Mouse (Mus musculus) liver, embryonic 14.5 days (tissue): ENCODE results near the gene B3gnt5. TPM values are rescaled to one million over a fixed set of nuclear protein-coding genes. Genes with fewer than 3 reads are reported as not detected.
"Not testable (repeated sequence)": the region's sequence is repeated elsewhere in the genome, so short reads cannot be mapped to it uniquely, and the experiment has no call there.

Experiments
- ATAC-seq: fragments of 200-750 bp; cut with Nextera tagmentation; 2 replicates; pipeline ENCODE4 v1.8.0; 2017; ENCODE audit warnings: moderate number of reproducible peaks, mild to moderate bottlenecking, moderate library complexity; ENCODE audit not compliant: insufficient read depth
- DNase-seq, 3 experiments: peaks; one replicate each; pipeline ENCODE4 v3.0.0-alpha.2; 2012 to 2013; ENCODE audit warnings: low read depth in 3 of 3, low spot score in 3 of 3
- H3K27ac ChIP-seq: fragments of 300-500 bp; sonication (generic); 2 replicates; pipeline ENCODE4 v1.5.1; 2014; ENCODE audit warnings: moderate library complexity, mild to moderate bottlenecking, control low read depth, inconsistent platforms
- H3K27me3 ChIP-seq: fragments of 300-500 bp; sonication (generic); 2 replicates; pipeline ENCODE4 v1.6.1; 2014; ENCODE audit warnings: mild to moderate bottlenecking, low read length, moderate library complexity; ENCODE audit not compliant: control insufficient read depth, insufficient read depth
- H3K36me3 ChIP-seq: fragments of 300-500 bp; sonication (generic); replicated peaks from 2 replicates; pipeline ENCODE4 v1.6.1; 2014; ENCODE audit warnings: low read depth; ENCODE audit not compliant: control insufficient read depth, insufficient read depth
- H3K4me1 ChIP-seq, 2 experiments: fragments of 200-500 bp in 1 of 2; fragments of 300-500 bp in 1 of 2; sonication (generic) in 1 of 2; replicated peaks; 2 replicates each; pipeline ENCODE4 v1.6.1; 2012 to 2014; ENCODE audit warnings: antibody characterized with exemption in 1 of 2, inconsistent platforms in 1 of 2, low read length in 1 of 2; ENCODE audit not compliant: control insufficient read depth in 2 of 2, insufficient read depth in 2 of 2
- H3K4me2 ChIP-seq: fragments of 300-500 bp; sonication (generic); 2 replicates; pipeline ENCODE4 v1.6.1; 2014; ENCODE audit warnings: low read depth, mild to moderate bottlenecking, control low read depth, moderate library complexity
- H3K4me3 ChIP-seq, 2 experiments: fragments of 200-500 bp in 1 of 2; fragments of 300-500 bp in 1 of 2; sonication (generic) in 1 of 2; 2 replicates each; pipeline ENCODE4 v1.5.1; 2012 to 2014; ENCODE audit warnings: low read depth in 2 of 2, low read length in 2 of 2, mild to moderate bottlenecking in 2 of 2, control low read depth in 1 of 2, inconsistent platforms in 1 of 2, moderate library complexity in 1 of 2; ENCODE audit not compliant: insufficient read depth in 1 of 2
- H3K9ac ChIP-seq: fragments of 300-500 bp; sonication (generic); replicated peaks from 2 replicates; pipeline ENCODE4 v1.6.1; 2014; ENCODE audit warnings: mild to moderate bottlenecking, control low read depth, moderate library complexity
- H3K9me3 ChIP-seq: fragments of 300-500 bp; sonication (generic); 2 replicates; pipeline ENCODE4 v1.6.1; 2016; ENCODE audit warnings: low read length, mixed read lengths; ENCODE audit not compliant: control insufficient read depth
- CTCF ChIP-seq: IDR thresholded peaks from 2 replicates; pipeline ENCODE4 v1.5.1; 2016; ENCODE audit warnings: antibody characterized with exemption, low read depth, control low read depth
- EP300 ChIP-seq: IDR thresholded peaks from 2 replicates; pipeline ENCODE4 v1.6.1; 2016; ENCODE audit warnings: antibody characterized with exemption, low read depth
- WGBS: fragments of 180-500 bp; shearing (Covaris S2); extraction: QIAGEN DNeasy Blood & Tissue Kit; methylation state at CpG from one replicate; pipeline ENCODE4 v1.1.7; 2014; ENCODE audit not compliant: insufficient replicate concordance; 5-methylcytosine and 5-hydroxymethylcytosine counted together
- polyA plus RNA-seq, 2 experiments: library from polyadenylated mRNA; depleted of rRNA in 1 of 2; stranded (reverse) in 1 of 2; unstranded in 1 of 2; fragments of >200 nt; fragmentation: Nextera tagmentation in 1 of 2; extraction: Ambion mirVana in 1 of 2; gene quantifications; 2 replicates each; pipeline versions ENCODE4 v1.2.1 to v1.2.3; 2012 to 2014

B3gnt5 gene
- polyA plus RNA-seq (2012; rRNA removed) (0.05 and 0.08 TPM in 2 replicates), polyA plus RNA-seq (2014; fragmentation: Nextera tagmentation; extraction: Ambion mirVana) (0.13 and 0.24 TPM in 2 replicates)

DNA sequence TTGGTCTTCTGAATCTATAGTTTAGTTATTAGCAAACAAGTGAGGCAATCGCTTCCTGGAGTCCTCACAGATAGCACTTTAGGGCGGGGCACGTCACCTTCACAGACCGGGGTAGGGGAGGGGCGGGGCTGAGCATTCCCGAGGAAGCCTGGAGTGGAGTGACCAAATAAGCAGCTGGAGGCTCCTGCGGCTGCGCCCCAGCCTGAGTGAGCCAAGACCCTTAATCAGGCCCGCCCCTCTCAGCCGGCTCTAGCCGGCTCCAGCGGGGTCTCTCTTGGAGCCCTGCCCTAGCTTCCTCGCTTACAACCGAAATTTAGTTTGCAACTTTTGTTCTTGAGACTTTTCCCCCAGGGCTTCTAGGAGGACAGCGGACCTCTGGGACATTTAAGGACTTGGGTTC lies at the start of gene B3gnt5:
B3gnt5 (plus strand) TSS at position 135 of the 400 bp plus-strand sequence.
- ATAC-seq: no peak
- Histone ChIP-seq H3K36me3 (no peaks in the 10 kb centered on the region), H3K4me2 (peak within 1 kb of the TSS; percentile 65), H3K27ac (no peak within 1 kb of the TSS), H3K4me3 (peak within 1 kb of the TSS; percentile 43 to 52), H3K9ac (no peak within 1 kb of the TSS), H3K27me3 (peaks cover 24% of the 10 kb centered on the region), H3K9me3 (no peaks in the 10 kb centered on the region), H3K4me1 (no peaks in the 10 kb centered on the region)
- TF ChIP-seq EP300 (no peak), CTCF (no peak)
- DNase-seq: peak in 1 of 3 experiments; percentile 1
- 0% methylated on average over 15 of the region's 15 CpGs for WGBS

DNA sequence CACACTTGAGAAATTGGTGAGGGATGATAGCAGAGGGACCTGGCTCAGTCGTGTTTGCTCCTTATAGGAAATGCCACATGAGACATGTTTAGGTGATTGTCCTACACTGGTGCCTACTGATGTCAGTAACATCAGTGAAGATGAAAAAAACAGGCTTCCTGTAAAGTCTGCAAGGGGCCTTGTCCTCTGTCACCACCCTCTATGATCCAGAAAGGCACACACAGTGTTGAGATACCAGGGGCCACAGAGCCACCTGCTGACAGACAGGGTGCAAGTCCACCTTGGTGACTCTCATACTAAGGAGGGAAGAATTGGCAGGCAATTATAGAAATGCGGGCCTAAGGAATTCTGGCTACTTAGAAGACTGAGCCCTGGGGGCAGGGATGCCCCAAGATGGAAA lies 39.0 kb upstream of the B3gnt5 start:
- H3K27me3 ChIP-seq: no peaks in the 10 kb centered on the region
- H3K4me3 ChIP-seq: no peak overlapping the region
- no peaks in the 10 kb centered on the region for H3K36me3 ChIP-seq
- H3K4me1 ChIP-seq: no peaks in the 10 kb centered on the region
- no peak overlapping the region for H3K27ac ChIP-seq
- ATAC-seq (no peak), DNase-seq (no peak)
- H3K9ac ChIP-seq: no peak overlapping the region
- TF ChIP-seq EP300 (no peak), CTCF (no peak)
- no peaks in the 10 kb centered on the region for H3K9me3 ChIP-seq
- 38% methylated on average over 2 of the region's 2 CpGs for WGBS
- H3K4me2 ChIP-seq: no peak overlapping the region

DNA sequence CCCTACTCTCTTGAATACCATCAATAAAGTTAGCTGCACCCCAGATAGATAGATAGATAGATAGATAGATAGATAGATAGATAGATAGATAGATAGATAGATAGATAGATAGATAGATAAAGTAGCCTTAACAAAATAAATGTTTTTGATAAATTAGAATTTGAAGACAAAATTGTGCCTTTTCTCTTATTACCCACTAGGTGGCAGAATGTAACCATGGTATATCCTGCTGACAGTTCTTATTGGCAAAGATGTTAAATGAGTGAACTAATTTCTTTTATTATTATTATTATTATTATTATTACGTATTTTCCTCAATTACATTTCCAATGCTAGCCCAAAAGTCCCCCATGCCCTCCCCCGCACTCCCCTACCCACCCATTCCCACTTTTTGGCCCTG lies 35.9 kb upstream of the B3gnt5 start:
- not testable (repeated sequence) for H3K36me3 ChIP-seq, ATAC-seq, H3K4me2 ChIP-seq, H3K27ac ChIP-seq, DNase-seq, H3K9ac ChIP-seq, H3K4me3 ChIP-seq, H3K27me3 ChIP-seq, H3K4me1 ChIP-seq, H3K9me3 ChIP-seq
- TF ChIP-seq CTCF: peak; percentile 22; the same call in 1 of the 2 replicates
- 38% methylated on average over 2 of the region's 2 CpGs for WGBS

DNA sequence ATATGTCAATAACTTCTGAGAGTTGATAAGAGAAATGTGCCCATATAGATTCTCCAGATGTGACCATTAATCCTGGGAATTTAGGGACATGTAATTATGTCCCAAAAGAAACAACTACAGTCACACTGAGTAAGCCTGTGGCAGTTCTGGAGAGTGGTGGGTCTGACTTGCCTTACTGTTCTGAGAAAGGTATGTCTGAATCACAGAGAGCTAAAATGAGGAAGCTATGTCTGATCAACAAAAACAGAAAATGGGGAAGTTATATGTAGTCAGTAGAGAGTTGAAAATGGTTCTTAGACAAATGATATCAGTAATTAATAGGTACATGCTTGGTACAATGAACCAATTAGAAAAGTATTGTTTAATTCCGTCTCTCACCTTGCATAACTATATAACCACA lies 27.1 kb upstream of the B3gnt5 start:
- Histone ChIP-seq H3K9me3 (no peaks in the 10 kb centered on the region), H3K4me3 (no peak overlapping the region), H3K36me3 (no peaks in the 10 kb centered on the region), H3K9ac (no peak overlapping the region), H3K4me1 (no peaks in the 10 kb centered on the region), H3K27ac (no peak overlapping the region), H3K27me3 (no peaks in the 10 kb centered on the region), H3K4me2 (no peak overlapping the region)
- 59% methylated on average over 1 of the region's 1 CpGs for WGBS
- DNase-seq: no peak
- TF ChIP-seq CTCF (no peak), EP300 (no peak)
- ATAC-seq: no peak

DNA sequence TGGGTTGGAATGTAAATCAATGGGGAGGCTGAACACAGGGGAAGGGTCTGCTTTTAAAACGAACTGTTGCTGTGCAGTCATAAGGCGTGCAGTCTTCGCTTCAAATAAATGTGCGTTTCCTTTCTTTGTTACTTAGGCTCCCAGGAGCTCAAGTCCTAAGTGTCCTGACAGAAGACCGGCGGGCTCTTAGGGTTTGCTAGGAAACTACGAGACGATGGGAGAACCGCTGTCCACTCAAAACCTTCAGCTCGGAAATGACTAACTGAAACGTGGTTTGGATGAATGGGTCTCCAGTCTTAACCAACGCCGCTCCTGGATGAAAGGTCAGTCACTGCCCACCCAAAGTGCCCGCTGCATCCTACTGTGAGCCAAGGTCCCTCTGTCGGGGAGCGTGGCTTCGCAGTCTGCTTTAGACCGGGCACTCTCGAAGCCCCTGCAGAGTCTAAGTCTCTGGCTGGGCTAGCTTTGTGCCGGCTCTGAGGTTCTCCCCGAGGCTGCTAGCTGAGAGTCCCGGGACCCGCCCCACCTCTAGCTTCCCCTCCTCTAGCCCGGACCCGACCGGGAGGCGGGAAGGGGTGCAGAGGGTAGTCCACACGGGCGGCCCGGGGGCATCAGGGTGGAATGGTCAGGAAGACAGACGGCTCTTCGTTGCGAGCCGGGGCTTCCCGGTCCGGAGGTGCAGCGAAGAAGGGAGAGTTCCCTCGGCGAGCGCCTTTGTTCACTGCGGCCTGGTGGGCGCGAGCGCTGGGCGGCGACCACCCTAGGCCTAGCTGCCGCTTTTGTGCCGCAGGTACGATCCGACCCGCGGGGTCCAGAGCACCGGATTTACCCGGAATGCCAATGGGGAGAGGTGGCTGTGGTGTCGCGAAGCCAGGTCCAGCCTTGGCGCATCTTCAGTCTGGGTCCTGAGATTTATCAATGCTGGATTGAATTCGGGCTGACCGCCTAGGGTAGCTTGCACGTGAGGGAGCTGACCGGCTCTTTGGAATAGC lies 793 bp downstream of the B3gnt5 start:
- 2% methylated on average over 60 of the region's 61 CpGs for WGBS
- Histone ChIP-seq H3K4me1 (no peaks in the 10 kb centered on the region), H3K27ac (no peak overlapping the region), H3K27me3 (peaks cover 24% of the 10 kb centered on the region), H3K36me3 (no peaks in the 10 kb centered on the region), H3K9ac (no peak overlapping the region), H3K4me2 (peak overlapping the region; percentile 65), H3K9me3 (no peaks in the 10 kb centered on the region), H3K4me3 (peak overlapping the region; percentile 43 to 52)
- no peak for TF ChIP-seq EP300
- no peak for DNase-seq
- ATAC-seq: no peak
